Mouse (Mus musculus) CH12.LX (cell line): ENCODE results near the gene Iyd. TPM values are rescaled to one million over a fixed set of nuclear protein-coding genes. Genes with fewer than 3 reads are reported as not detected.

Experiments used
- DNase-seq: peaks from one replicate; pipeline ENCODE4 v3.0.0-alpha.2; 2013; ENCODE audit errors: extremely low read depth
- H3K27ac ChIP-seq: 2 replicates; pipeline ENCODE4 v1.5.1; 2012; ENCODE audit warnings: low read depth, mild to moderate bottlenecking, control low read depth, moderate library complexity; ENCODE audit not compliant: insufficient read depth
- H3K27me3 ChIP-seq: replicated peaks from 2 replicates; pipeline ENCODE3; 2012; ENCODE audit warnings: inconsistent platforms
- H3K36me3 ChIP-seq, 2 experiments: replicated peaks in 1 of 2; 2 replicates each; pipeline versions ENCODE3 to v1.6.1; 2012; ENCODE audit warnings: inconsistent platforms in 1 of 2, low read length in 1 of 2, mild to moderate bottlenecking in 1 of 2, mixed read lengths in 1 of 2, moderate library complexity in 1 of 2; ENCODE audit not compliant: control insufficient read depth in 1 of 2, insufficient read depth in 1 of 2
- H3K4me1 ChIP-seq, 2 experiments: 2 replicates each; pipeline ENCODE4 v1.6.1; 2012; ENCODE audit warnings: inconsistent platforms in 1 of 2, moderate library complexity in 1 of 2; ENCODE audit not compliant: insufficient read depth in 2 of 2, control insufficient read depth in 1 of 2
- H3K4me2 ChIP-seq: 2 replicates; pipeline ENCODE4 v1.6.1; 2012; ENCODE audit warnings: low read depth, mild to moderate bottlenecking, control low read depth; ENCODE audit not compliant: poor library complexity, insufficient read depth, severe bottlenecking
- H3K4me3 ChIP-seq, 3 experiments: fragments of 150-350 bp in 1 of 3; sonication (generic) in 1 of 3; replicated peaks in 1 of 3; 2 replicates each; pipeline versions ENCODE3 to v1.5.1; 2011 to 2012; ENCODE audit warnings: low read depth in 2 of 3, low read length in 2 of 3, mild to moderate bottlenecking in 2 of 3, moderate library complexity in 2 of 3, control low read depth in 1 of 3, improper control_type of control experiment in 1 of 3, inconsistent platforms in 1 of 3, mixed read lengths in 1 of 3; ENCODE audit not compliant: poor library complexity in 1 of 3
- H3K79me2 ChIP-seq: replicated peaks from 2 replicates; pipeline ENCODE4 v1.6.1; 2012; ENCODE audit warnings: mild to moderate bottlenecking, moderate library complexity; ENCODE audit not compliant: control insufficient read depth, poor library complexity, insufficient read depth, severe bottlenecking; ENCODE audit errors: extremely low read depth
- H3K9ac ChIP-seq: 2 replicates; pipeline ENCODE4 v1.6.1; 2012; ENCODE audit warnings: low read depth, mild to moderate bottlenecking, control low read depth, moderate library complexity; ENCODE audit not compliant: insufficient read depth
- H3K9me3 ChIP-seq: replicated peaks from 2 replicates; pipeline ENCODE3; 2012; ENCODE audit warnings: low read length, inconsistent platforms, mixed read lengths
- BHLHE40 ChIP-seq: IDR thresholded peaks from 2 replicates; pipeline ENCODE4 v1.6.1; 2011; ENCODE audit warnings: mild to moderate bottlenecking, low read depth, low read length, improper control_type of control experiment
- CHD2 ChIP-seq: IDR thresholded peaks from 2 replicates; pipeline ENCODE4 v1.6.1; 2011; ENCODE audit warnings: low read length, improper control_type of control experiment
- CTCF ChIP-seq, 2 experiments: IDR thresholded peaks in 1 of 2; conservative IDR thresholded peaks in 1 of 2; 2 replicates each; pipeline ENCODE4 v1.5.1; 2011 to 2012; ENCODE audit warnings: low read depth in 2 of 2, low read length in 2 of 2, improper control_type of control experiment in 1 of 2, inconsistent platforms in 1 of 2, mild to moderate bottlenecking in 1 of 2, moderate library complexity in 1 of 2
- EP300 ChIP-seq: IDR thresholded peaks from 2 replicates; pipeline ENCODE4 v1.6.1; 2011; ENCODE audit warnings: low read length, improper control_type of control experiment
- ETS1 ChIP-seq: conservative IDR thresholded peaks from 2 replicates; pipeline ENCODE4 v1.6.1; 2012; ENCODE audit warnings: low read depth, mild to moderate bottlenecking, inconsistent platforms, low read length, improper control_type of control experiment, moderate library complexity
- GABPA ChIP-seq: IDR thresholded peaks from 2 replicates; pipeline ENCODE4 v1.6.1; 2012; ENCODE audit warnings: low read depth, low read length, improper control_type of control experiment, inconsistent platforms; ENCODE audit not compliant: insufficient replicate concordance
- HCFC1 ChIP-seq: IDR thresholded peaks from 2 replicates; pipeline ENCODE4 v1.6.1; 2012; ENCODE audit warnings: low read depth, mild to moderate bottlenecking, inconsistent platforms, low read length, improper control_type of control experiment
- IRF4 ChIP-seq: IDR thresholded peaks from 2 replicates; pipeline ENCODE4 v1.6.1; 2014; ENCODE audit warnings: low read depth, mild to moderate bottlenecking, inconsistent platforms, low read length, improper control_type of control experiment
- JUN ChIP-seq: IDR thresholded peaks from 2 replicates; pipeline ENCODE4 v1.6.1; 2011; ENCODE audit warnings: low read depth, mild to moderate bottlenecking, low read length, improper control_type of control experiment, moderate library complexity; ENCODE audit not compliant: insufficient read depth
- KAT2A ChIP-seq: IDR thresholded peaks from 2 replicates; pipeline ENCODE4 v1.6.1; 2012; ENCODE audit warnings: low read length, improper control_type of control experiment, inconsistent platforms; ENCODE audit not compliant: insufficient replicate concordance
- MAFK ChIP-seq: IDR thresholded peaks from 2 replicates; pipeline ENCODE4 v1.6.1; 2011; ENCODE audit warnings: low read length, improper control_type of control experiment; ENCODE audit not compliant: insufficient replicate concordance
- MYC ChIP-seq: IDR thresholded peaks from 2 replicates; pipeline ENCODE4 v1.6.1; 2011; ENCODE audit warnings: low read depth, mild to moderate bottlenecking, improper control_type of control experiment, low read length
- NRF1 ChIP-seq: IDR thresholded peaks from 2 replicates; pipeline ENCODE4 v1.6.1; 2014; ENCODE audit warnings: low read depth, mild to moderate bottlenecking, inconsistent platforms, low read length, improper control_type of control experiment, moderate library complexity
- POLR2AphosphoS2 ChIP-seq: IDR thresholded peaks from 2 replicates; pipeline ENCODE4 v1.6.1; 2011; ENCODE audit warnings: low read depth, low read length, improper control_type of control experiment
- RAD21 ChIP-seq: IDR thresholded peaks from 2 replicates; pipeline ENCODE4 v1.6.1; 2011; ENCODE audit warnings: low read depth, mild to moderate bottlenecking, low read length, improper control_type of control experiment, moderate library complexity
- TBP ChIP-seq: conservative IDR thresholded peaks from 2 replicates; pipeline ENCODE4 v1.6.1; 2011; ENCODE audit warnings: low read depth, low read length, improper control_type of control experiment
- ZMIZ1 ChIP-seq: IDR thresholded peaks from 2 replicates; pipeline ENCODE4 v1.6.1; 2012; ENCODE audit warnings: low read depth, mild to moderate bottlenecking, inconsistent platforms, low read length, improper control_type of control experiment
- ZNF384 ChIP-seq: IDR thresholded peaks from 2 replicates; pipeline ENCODE4 v1.6.1; 2012; ENCODE audit warnings: low read depth, low read length, improper control_type of control experiment, inconsistent platforms
- dilution Hi-C: fragments of 300-500 bp; cut with MboI; formaldehyde crosslinking; loops from 2 replicates; pipeline ENCODE4 v1.14.3; 2020; ENCODE audit warnings: low sequenced_read_pairs; ENCODE audit not compliant: extremely low pct_unique_long_range_greater_than_20kb, extremely low pct_ligation_motif_present
- in situ Hi-C: fragments of 300-500 bp; cut with MboI; formaldehyde crosslinking; loops from 3 replicates; pipeline ENCODE4 v1.14.3; 2019; ENCODE audit warnings: low sequenced_read_pairs, low pct_ligation_motif_present, low pct_unique_long_range_greater_than_20kb, mixed read lengths
- polyA plus RNA-seq: library from polyadenylated mRNA; unstranded; fragments of >175 nt; gene quantifications from 2 replicates; pipeline ENCODE4 v1.2.1, GENCODE M21; 2012; ENCODE audit warnings: low read depth; ENCODE audit not compliant: insufficient read length
- total RNA-seq, 2 experiments: library from RNA; depleted of rRNA; stranded (reverse); fragments of 300-350 nt in 1 of 2; fragments of >200 nt in 1 of 2; gene quantifications; 2 replicates each; pipeline ENCODE4 v1.2.3; 2012 to 2014

Iyd gene
- total and polyA plus RNA-seq, 3 experiments: not detected

DNA sequence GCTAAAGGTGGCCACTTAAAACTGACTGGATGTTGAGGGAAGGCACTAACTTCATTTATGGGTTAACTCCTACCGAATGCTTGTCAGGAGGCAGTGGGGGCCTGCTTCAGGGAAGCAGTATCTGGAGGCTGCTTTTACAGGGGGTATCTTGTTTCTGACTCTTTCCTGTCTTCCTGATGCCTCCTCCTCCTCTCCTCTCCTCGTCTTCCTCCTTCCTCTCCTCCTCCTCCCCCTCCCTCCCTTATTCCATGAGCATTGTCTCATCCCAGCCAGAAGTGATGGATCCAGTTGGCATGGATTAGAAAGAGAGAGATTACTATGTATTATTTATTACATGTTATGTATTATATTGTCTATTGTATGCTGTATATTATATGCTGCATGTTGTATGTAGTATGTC, 31.3 kb upstream of the Iyd start:
- Histone ChIP-seq H3K9ac (no peak overlapping the region), H3K4me2 (no peak overlapping the region), H3K9me3 (no peaks in the 10 kb centered on the region), H3K79me2 (no peaks in the 10 kb centered on the region), H3K4me1 (peaks cover 0 to 9% of the 10 kb centered on the region in 2 experiments; a peak in 1 of 4 replicates), H3K36me3 (no peaks in the 10 kb centered on the region), H3K27ac (no peak overlapping the region), H3K4me3 (no peak overlapping the region), H3K27me3 (no peaks in the 10 kb centered on the region)
- dilution Hi-C loops: no loop called here
- in situ Hi-C loops: no loop called here
- no peak for DNase-seq
- TF ChIP-seq HCFC1 (no peak), NRF1 (no peak), KAT2A (no peak), MYC (no peak), IRF4 (no peak), POLR2AphosphoS2 (no peak), EP300 (no peak), MAFK (no peak)

GRCm38 (mm10) chr10:3509663-3510277, 30.3 kb upstream of the Iyd start:
- no peak overlapping the region for H3K27ac ChIP-seq
- in situ Hi-C loops (no loop called here), dilution Hi-C loops (no loop called here)

DNA sequence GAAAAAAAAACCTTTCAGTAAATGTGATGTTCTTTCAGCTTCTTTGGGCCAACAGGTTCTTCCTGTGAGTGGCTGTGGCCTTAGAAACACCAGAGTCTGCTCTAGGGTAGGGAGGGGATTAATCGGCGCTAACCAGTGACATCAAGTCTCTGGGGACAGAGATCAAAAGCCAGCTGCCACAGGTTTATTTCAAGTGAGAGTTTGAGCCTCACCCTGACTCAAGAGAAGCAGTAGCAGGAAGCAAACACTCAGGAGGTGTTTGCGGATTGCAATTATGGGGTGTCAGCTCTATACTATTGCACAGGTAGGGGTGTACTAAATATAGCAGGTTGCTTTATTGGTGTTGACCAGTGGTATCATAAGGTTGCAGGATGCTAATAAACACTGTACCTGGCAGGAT, 29.6 kb upstream of the Iyd start:
- Histone ChIP-seq H3K4me2 (no peak overlapping the region), H3K4me1 (peaks cover 0 to 9% of the 10 kb centered on the region in 2 experiments; a peak in 1 of 4 replicates), H3K27me3 (no peaks in the 10 kb centered on the region), H3K27ac (no peak overlapping the region), H3K4me3 (no peak overlapping the region), H3K79me2 (no peaks in the 10 kb centered on the region), H3K9me3 (no peaks in the 10 kb centered on the region), H3K36me3 (no peaks in the 10 kb centered on the region), H3K9ac (no peak overlapping the region)
- TF ChIP-seq CTCF (conservative IDR thresholded peaks at IDR 0.05 in 1 of 2, IDR thresholded peaks at IDR 0.05 in 1 of 2; ENCODE audit: low read depth in 2 of 2, low read length in 2 of 2) (no peak), CHD2 (no peak), GABPA (no peak), POLR2AphosphoS2 (no peak), RAD21 (no peak), MAFK (no peak), BHLHE40 (no peak), MYC (no peak), JUN (no peak), TBP (no peak), ZNF384 (no peak), ZMIZ1 (no peak)
- dilution Hi-C loops (no loop called here), in situ Hi-C loops (no loop called here)
- DNase-seq: no peak

More at GRCm38 (mm10) chr10:3509663-3510277, 30.3 kb upstream of the Iyd start:
- Histone ChIP-seq H3K4me2 (no peak overlapping the region), H3K27me3 (no peaks in the 10 kb centered on the region), H3K4me3 (no peak overlapping the region), H3K9ac (no peak overlapping the region), H3K4me1 (peaks cover 0 to 9% of the 10 kb centered on the region in 2 experiments; a peak in 1 of 4 replicates), H3K79me2 (no peaks in the 10 kb centered on the region)
- no peak for DNase-seq
- no peak for TF ChIP-seq ETS1
- TF ChIP-seq, all 38 proteins: peak for 0
- no peaks in the 10 kb centered on the region for H3K36me3 ChIP-seq
- no peaks in the 10 kb centered on the region for H3K9me3 ChIP-seq
